ENCODE assay signal across 2 mouse cellular contexts in genomic region chr15:82345820-82346470, GRCm38 (mm10).
TF ChIP-seq lines count a peak whose summit lies in the region.

No protein-coding gene starts in this region.

TF ChIP-seq in C2C12, 6 proteins besides CTCF, POLR2A, EP300 and RAD21:
- no peak for TF ChIP-seq MYOG (IDR thresholded peaks at IDR 0.05; ENCODE audit: control insufficient read depth, extremely low read depth, insufficient read length)
- TF ChIP-seq USF1 (IDR thresholded peaks at IDR 0.05; ENCODE audit: low read depth), result peak; percentile 85
- TF ChIP-seq MAX (IDR thresholded peaks at IDR 0.05), result peak; percentile 36
- no peak for TF ChIP-seq FOSL1 (IDR thresholded peaks at IDR 0.05; ENCODE audit: insufficient read depth, low read length, poor library complexity, severe bottlenecking)

TF ChIP-seq in myocyte, 11 proteins besides CTCF, POLR2A, EP300 and RAD21:
- no peak for TF ChIP-seq SRF (IDR thresholded peaks at IDR 0.05; ENCODE audit: control insufficient read depth, insufficient read length, low read depth)
- TF ChIP-seq MAX (IDR thresholded peaks at IDR 0.05; ENCODE audit: low read depth), result no peak
- peak; percentile 28 to 46 (median 35) for TF ChIP-seq MYOD1 (IDR thresholded peaks at IDR 0.05; ENCODE audit: control insufficient read depth in 1 of 3, insufficient read length in 2 of 3, low read depth in 2 of 3)
- peak; percentile 89 for TF ChIP-seq POLR2AphosphoS2 (IDR thresholded peaks at IDR 0.05; ENCODE audit: insufficient read length, low read depth)
- no peak for TF ChIP-seq TCF3 (IDR thresholded peaks at IDR 0.05; ENCODE audit: insufficient read length, low read depth)
- peak in 1 of 3 experiments; percentile 28 for TF ChIP-seq MYOG (IDR thresholded peaks at IDR 0.05; ENCODE audit: control insufficient read depth in 1 of 3, insufficient read depth in 1 of 3, insufficient read length in 2 of 3, low read depth in 2 of 3)
- TF ChIP-seq CEBPB (IDR thresholded peaks at IDR 0.05; ENCODE audit: insufficient read depth, poor library complexity, severe bottlenecking), result no peak
- TF ChIP-seq USF1 (IDR thresholded peaks at IDR 0.05; ENCODE audit: low read depth), result peak; percentile 85
- peak; percentile 14 for TF ChIP-seq TCF12 (IDR thresholded peaks at IDR 0.05; ENCODE audit: insufficient read depth, poor library complexity, severe bottlenecking)
- peak; percentile 39 for TF ChIP-seq REST (IDR thresholded peaks at IDR 0.05; ENCODE audit: insufficient read depth, insufficient read length)
- peak; percentile 58 for TF ChIP-seq E2F4 (IDR thresholded peaks at IDR 0.05; ENCODE audit: insufficient read depth)
